Comparison of ENCODE assay signal across 9 mouse cellular contexts in genomic region chr4:148107621-148108291, GRCm38 (mm10). TPM values are rescaled to one million over a fixed set of nuclear protein-coding genes. Genes with fewer than 3 reads are reported as not detected.
DNase-seq lines count a peak whose midpoint lies in the region; ATAC-seq and TF ChIP-seq lines count a peak whose summit lies in the region.
"Had no signal": no experiment of that assay in that cellular context is flagged by ENCODE, and none has a peak within 500 bp of the region (broad histone marks: within the 10 kb centered on the region; RNA-seq: fewer than 3 reads in every experiment).

No protein-coding gene starts in this region.

- no peak for TF ChIP-seq POLR2A in thymus, adult 2 months (IDR thresholded peaks at IDR 0.05; ENCODE audit: control insufficient read depth, extremely low read depth, insufficient read depth, low read length, poor library complexity)

- TF ChIP-seq CTCF in thymus, adult 2 months (IDR thresholded peaks at IDR 0.05; ENCODE audit: borderline replicate concordance, control insufficient read depth, extremely low read depth, insufficient read depth, low read length, poor library complexity) = no peak

- 42% methylated on average over 22 of the region's 22 CpGs for WGBS in heart, embryonic 13.5 days
- 64% methylated on average over 22 of the region's 22 CpGs for WGBS in midbrain, embryonic 14.5 days
- 80% methylated on average over 22 of the region's 22 CpGs for WGBS in midbrain, embryonic 11.5 days
- WGBS in hindbrain, embryonic 11.5 days = 43% methylated on average over 22 of the region's 22 CpGs
- WGBS in thymus, adult 2 months = 75% methylated on average over 22 of the region's 22 CpGs

- no peak overlapping the region for H3K27ac ChIP-seq in heart, embryonic 13.5 days (replicated peaks)
- 0 out of 2 replicates have a peak overlapping the region, but pooled peaks have one; percentile 37 for H3K27ac ChIP-seq in midbrain, embryonic 14.5 days (replicated peaks; ENCODE audit: low read depth, low read length)
- no peak overlapping the region for H3K27ac ChIP-seq in midbrain, embryonic 11.5 days (ENCODE audit: low read depth, low read length)
- H3K27ac ChIP-seq in hindbrain, embryonic 11.5 days (ENCODE audit: low read depth, low read length) = peak overlapping the region; percentile 51
- H3K27ac ChIP-seq in thymus, adult 2 months (ENCODE audit: control insufficient read depth, insufficient read depth, low read length) = no peak overlapping the region

- no peak for DNase-seq in heart, adult 9 months (ENCODE audit: low spot score in 2 of 2)
- DNase-seq in midbrain, embryonic 14.5 days = no peak
- DNase-seq in midbrain, embryonic 11.5 days (ENCODE audit: low spot score, missing footprints) = no peak
- DNase-seq in hindbrain, embryonic 11.5 days (ENCODE audit: low spot score) = peak; percentile 68
- peak; percentile 44 for DNase-seq in skeletal muscle tissue, adult 2 months (ENCODE audit: low read depth, low spot score)
- no peak for DNase-seq in thymus, adult 2 months
- no peak for DNase-seq in adrenal gland, postnatal 4 days (ENCODE audit: low spot score in 2 of 2)

- no peaks in the 10 kb centered on the region for H3K9me3 ChIP-seq in heart, embryonic 13.5 days
- no peaks in the 10 kb centered on the region for H3K9me3 ChIP-seq in midbrain, embryonic 14.5 days (ENCODE audit: control insufficient read depth, low read length)
- no peaks in the 10 kb centered on the region for H3K9me3 ChIP-seq in midbrain, embryonic 11.5 days (ENCODE audit: control insufficient read depth, low read length)
- no peaks in the 10 kb centered on the region for H3K9me3 ChIP-seq in hindbrain, embryonic 11.5 days (ENCODE audit: control insufficient read depth, low read length)

- peak overlapping the region; percentile 13; the same call in 1 of the 2 replicates for H3K4me2 ChIP-seq in heart, embryonic 13.5 days
- H3K4me2 ChIP-seq in midbrain, embryonic 14.5 days (ENCODE audit: low read length) = no peak overlapping the region
- no peak overlapping the region for H3K4me2 ChIP-seq in midbrain, embryonic 11.5 days
- H3K4me2 ChIP-seq in hindbrain, embryonic 11.5 days (replicated peaks; ENCODE audit: low read depth, low read length) = no peak overlapping the region

- ATAC-seq in heart, embryonic 13.5 days (ENCODE audit: extremely low read depth, insufficient number of reproducible peaks, low FRiP score, low TSS enrichment) = no peak
- peak; percentile 53; the same call in 1 of the 2 replicates for ATAC-seq in midbrain, embryonic 14.5 days (ENCODE audit: low FRiP score, low TSS enrichment)
- no peak for ATAC-seq in midbrain, embryonic 11.5 days (ENCODE audit: low FRiP score)
- ATAC-seq in hindbrain, embryonic 11.5 days (ENCODE audit: low FRiP score) = peak; percentile 88

- H3K9ac ChIP-seq in heart, embryonic 13.5 days = 0 out of 2 replicates have a peak overlapping the region, but pooled peaks have one; percentile 28
- no peak overlapping the region for H3K9ac ChIP-seq in midbrain, embryonic 14.5 days (replicated peaks; ENCODE audit: low read length)
- H3K9ac ChIP-seq in midbrain, embryonic 11.5 days (ENCODE audit: low read length) = no peak overlapping the region
- H3K9ac ChIP-seq in hindbrain, embryonic 11.5 days (ENCODE audit: low read depth, low read length) = no peak overlapping the region

- H3K36me3 ChIP-seq in heart, embryonic 13.5 days = no peaks in the 10 kb centered on the region
- peaks cover 72% of the 10 kb centered on the region for H3K36me3 ChIP-seq in midbrain, embryonic 14.5 days (ENCODE audit: control insufficient read depth, insufficient read depth, low read length)
- no peaks in the 10 kb centered on the region; the same call in 1 of the 2 replicates for H3K36me3 ChIP-seq in midbrain, embryonic 11.5 days (ENCODE audit: control insufficient read depth, insufficient read depth, low read length)
- peaks cover 2% of the 10 kb centered on the region; the same call in 1 of the 2 replicates for H3K36me3 ChIP-seq in hindbrain, embryonic 11.5 days (ENCODE audit: control insufficient read depth, insufficient read depth, low read length)
- no peaks in the 10 kb centered on the region for H3K36me3 ChIP-seq in thymus, adult 2 months (ENCODE audit: control insufficient read depth, insufficient read depth, low read length)

- peaks cover 27% of the 10 kb centered on the region for H3K4me1 ChIP-seq in heart, embryonic 13.5 days
- H3K4me1 ChIP-seq in midbrain, embryonic 14.5 days (ENCODE audit: control insufficient read depth, insufficient read depth, low read length) = no peaks in the 10 kb centered on the region
- no peaks in the 10 kb centered on the region for H3K4me1 ChIP-seq in midbrain, embryonic 11.5 days (ENCODE audit: control insufficient read depth, insufficient read depth, low read length)
- 0 out of 2 replicates have a peak, but pooled peaks cover 2% of the 10 kb centered on the region for H3K4me1 ChIP-seq in hindbrain, embryonic 11.5 days (replicated peaks; ENCODE audit: control insufficient read depth, insufficient read depth, low read length)
- H3K4me1 ChIP-seq in thymus, adult 2 months (replicated peaks; ENCODE audit: control insufficient read depth, insufficient read depth, low read length) = no peaks in the 10 kb centered on the region

- peaks cover 18% of the 10 kb centered on the region; the same call in 1 of the 2 replicates for H3K27me3 ChIP-seq in heart, embryonic 13.5 days (replicated peaks)
- no peaks in the 10 kb centered on the region for H3K27me3 ChIP-seq in midbrain, embryonic 14.5 days (ENCODE audit: control insufficient read depth, insufficient read depth, low read length)
- H3K27me3 ChIP-seq in midbrain, embryonic 11.5 days (ENCODE audit: control insufficient read depth, insufficient read depth, low read length) = no peaks in the 10 kb centered on the region
- H3K27me3 ChIP-seq in hindbrain, embryonic 11.5 days (ENCODE audit: control insufficient read depth, insufficient read depth, low read length) = no peaks in the 10 kb centered on the region
- no peaks in the 10 kb centered on the region for H3K27me3 ChIP-seq in thymus, adult 2 months (ENCODE audit: control insufficient read depth, insufficient read depth, low read length)

- no peak overlapping the region for H3K4me3 ChIP-seq in heart, embryonic 13.5 days
- H3K4me3 ChIP-seq in midbrain, embryonic 14.5 days (replicated peaks; ENCODE audit: low read depth, low read length) = no peak overlapping the region
- H3K4me3 ChIP-seq in midbrain, embryonic 11.5 days (ENCODE audit: low read depth, low read length) = no peak overlapping the region
- H3K4me3 ChIP-seq in hindbrain, embryonic 11.5 days (ENCODE audit: low read depth, low read length) = no peak overlapping the region
- H3K4me3 ChIP-seq in thymus, adult 2 months (ENCODE audit: control insufficient read depth, insufficient read depth, low read length) = no peak overlapping the region

RNA-seq across cellular contexts. Expression of gene Agtrap, which starts 19.9 kb away (rescaled TPM):
- polyA plus RNA-seq in heart, embryonic 13.5 days (2015; fragmentation: Nextera tagmentation; extraction: Ambion mirVana) = 15.4 and 17.6 TPM in 2 replicates
- polyA plus RNA-seq in midbrain, embryonic 14.5 days (2014; fragmentation: Nextera tagmentation; extraction: Ambion mirVana) = 3.7 and 6.3 TPM in 2 replicates
- 11.7 TPM in 2 replicates for polyA plus RNA-seq in midbrain, embryonic 11.5 days (2014; fragmentation: Nextera tagmentation; extraction: Ambion mirVana)
- polyA plus RNA-seq in hindbrain, embryonic 11.5 days (2014; fragmentation: Nextera tagmentation; extraction: Ambion mirVana) = 8.8 and 10.9 TPM in 2 replicates
- polyA plus RNA-seq in thymus, adult 2 months (2012; rRNA removed) = 98.0 and 106 TPM in 2 replicates
- total RNA-seq in adrenal gland, postnatal 4 days (2021) = 10 to 100 TPM; 77.6 to 83.7 TPM

RNA-seq across cellular contexts. Expression of gene Mad2l2, which starts 22.4 kb away (rescaled TPM):
- 33.3 and 39.0 TPM in 2 replicates for polyA plus RNA-seq in heart, embryonic 13.5 days (2015; fragmentation: Nextera tagmentation; extraction: Ambion mirVana)
- polyA plus RNA-seq in midbrain, embryonic 14.5 days (2014; fragmentation: Nextera tagmentation; extraction: Ambion mirVana) = 122 and 133 TPM in 2 replicates
- polyA plus RNA-seq in midbrain, embryonic 11.5 days (2014; fragmentation: Nextera tagmentation; extraction: Ambion mirVana) = 82.7 and 83.6 TPM in 2 replicates
- polyA plus RNA-seq in hindbrain, embryonic 11.5 days (2014; fragmentation: Nextera tagmentation; extraction: Ambion mirVana) = 82.5 and 88.2 TPM in 2 replicates
- 32.9 and 37.7 TPM in 2 replicates for polyA plus RNA-seq in thymus, adult 2 months (2012; rRNA removed)
- total RNA-seq in adrenal gland, postnatal 4 days (2021) = 10 to 100 TPM; 24.0 to 24.6 TPM

RNA-seq across cellular contexts. Expression of gene Draxin, which starts 22.7 kb away (rescaled TPM):
- 0.03 and 0.05 TPM in 2 replicates for polyA plus RNA-seq in heart, embryonic 13.5 days (2015; fragmentation: Nextera tagmentation; extraction: Ambion mirVana)
- polyA plus RNA-seq in midbrain, embryonic 14.5 days (2014; fragmentation: Nextera tagmentation; extraction: Ambion mirVana) = 21.8 and 24.7 TPM in 2 replicates
- 11.5 and 12.7 TPM in 2 replicates for polyA plus RNA-seq in midbrain, embryonic 11.5 days (2014; fragmentation: Nextera tagmentation; extraction: Ambion mirVana)
- polyA plus RNA-seq in hindbrain, embryonic 11.5 days (2014; fragmentation: Nextera tagmentation; extraction: Ambion mirVana) = 12.8 and 13.8 TPM in 2 replicates
- polyA plus RNA-seq in thymus, adult 2 months (2012; rRNA removed) = 0.26 and 0.34 TPM in 2 replicates
- 1 to 10 TPM in 1 of 2 experiments, under 1 TPM in 1; 0.42 to 1.0 TPM for total RNA-seq in adrenal gland, postnatal 4 days (2021)
- polyA plus RNA-seq: heart, embryonic 14.5 days had no signal

RNA-seq across cellular contexts. Expression of gene Fbxo6, which starts 44.2 kb away (rescaled TPM):
- 18.6 and 19.6 TPM in 2 replicates for polyA plus RNA-seq in heart, embryonic 13.5 days (2015; fragmentation: Nextera tagmentation; extraction: Ambion mirVana)
- 18.7 and 22.8 TPM in 2 replicates for polyA plus RNA-seq in midbrain, embryonic 14.5 days (2014; fragmentation: Nextera tagmentation; extraction: Ambion mirVana)
- polyA plus RNA-seq in midbrain, embryonic 11.5 days (2014; fragmentation: Nextera tagmentation; extraction: Ambion mirVana) = 13.1 and 14.2 TPM in 2 replicates
- polyA plus RNA-seq in hindbrain, embryonic 11.5 days (2014; fragmentation: Nextera tagmentation; extraction: Ambion mirVana) = 14.6 and 15.5 TPM in 2 replicates
- polyA plus RNA-seq in thymus, adult 2 months (2012; rRNA removed) = 41.8 and 50.9 TPM in 2 replicates
- total RNA-seq in adrenal gland, postnatal 4 days (2021) = 10 to 100 TPM; 28.2 to 32.8 TPM

RNA-seq across cellular contexts. Expression of gene Fbxo44, which starts 52.5 kb away (rescaled TPM):
- 20.9 and 26.9 TPM in 2 replicates for polyA plus RNA-seq in heart, embryonic 13.5 days (2015; fragmentation: Nextera tagmentation; extraction: Ambion mirVana)
- 102 and 106 TPM in 2 replicates for polyA plus RNA-seq in midbrain, embryonic 14.5 days (2014; fragmentation: Nextera tagmentation; extraction: Ambion mirVana)
- 65.3 and 71.4 TPM in 2 replicates for polyA plus RNA-seq in midbrain, embryonic 11.5 days (2014; fragmentation: Nextera tagmentation; extraction: Ambion mirVana)
- polyA plus RNA-seq in hindbrain, embryonic 11.5 days (2014; fragmentation: Nextera tagmentation; extraction: Ambion mirVana) = 82.2 and 82.5 TPM in 2 replicates
- polyA plus RNA-seq in thymus, adult 2 months (2012; rRNA removed) = 31.2 and 34.5 TPM in 2 replicates
- total RNA-seq in adrenal gland, postnatal 4 days (2021) = 10 to 100 TPM; 13.9 to 15.0 TPM

Comparison
In these comparisons a context has a peak if more than half of its experiments do, and no peak if none do; other contexts are left out.
1. ATAC-seq: peak in midbrain, embryonic 14.5 days (single experiment) and hindbrain, embryonic 11.5 days (single experiment); none in heart, embryonic 13.5 days (single experiment) and midbrain, embryonic 11.5 days (single experiment).
2. H3K27ac ChIP-seq: peak in midbrain, embryonic 14.5 days (single experiment) and hindbrain, embryonic 11.5 days (single experiment); none in heart, embryonic 13.5 days (single experiment), midbrain, embryonic 11.5 days (single experiment) and thymus, adult 2 months (single experiment).
3. DNase-seq: peak in hindbrain, embryonic 11.5 days (single experiment) and skeletal muscle tissue, adult 2 months (single experiment); none in heart, adult 9 months (0 of 2), midbrain, embryonic 14.5 days (single experiment), midbrain, embryonic 11.5 days (single experiment), thymus, adult 2 months (single experiment) and adrenal gland, postnatal 4 days (0 of 2).